Mouse (Mus musculus): ENCODE results near the gene Scn4b. TPM values are rescaled to one million over a fixed set of nuclear protein-coding genes. Genes with fewer than 3 reads are reported as not detected.

Scn4b gene
- total and polyA plus RNA-seq, 3 experiments, result 0.46 to 1.0 (median 0.51) TPM

DNA sequence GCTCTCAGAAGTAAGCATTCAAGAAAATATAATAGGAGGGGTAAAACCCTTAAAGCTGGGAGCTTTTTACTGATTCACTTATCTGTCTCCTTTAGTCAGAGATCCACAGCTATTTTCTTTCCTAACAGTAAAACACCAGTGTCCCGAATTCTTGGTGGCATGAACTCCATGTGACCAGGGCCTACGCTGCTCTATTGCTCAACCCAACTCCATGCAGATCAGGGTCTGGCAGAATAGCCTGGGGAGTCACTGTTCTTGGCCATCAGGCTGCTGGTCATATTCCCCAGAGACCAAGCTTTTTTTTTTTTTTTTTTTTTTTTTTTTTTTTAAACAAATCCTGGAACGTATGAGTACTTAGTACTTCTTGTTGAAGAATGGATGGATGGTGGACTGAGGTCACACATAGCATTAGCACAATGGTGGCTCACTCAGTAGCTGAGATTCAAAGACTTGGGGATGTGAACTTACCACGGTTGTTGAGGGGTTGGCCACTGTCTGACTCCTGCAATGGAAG is 51.5 kb downstream of the Scn4b start:
- DNase-seq, result peak; percentile 20

DNA sequence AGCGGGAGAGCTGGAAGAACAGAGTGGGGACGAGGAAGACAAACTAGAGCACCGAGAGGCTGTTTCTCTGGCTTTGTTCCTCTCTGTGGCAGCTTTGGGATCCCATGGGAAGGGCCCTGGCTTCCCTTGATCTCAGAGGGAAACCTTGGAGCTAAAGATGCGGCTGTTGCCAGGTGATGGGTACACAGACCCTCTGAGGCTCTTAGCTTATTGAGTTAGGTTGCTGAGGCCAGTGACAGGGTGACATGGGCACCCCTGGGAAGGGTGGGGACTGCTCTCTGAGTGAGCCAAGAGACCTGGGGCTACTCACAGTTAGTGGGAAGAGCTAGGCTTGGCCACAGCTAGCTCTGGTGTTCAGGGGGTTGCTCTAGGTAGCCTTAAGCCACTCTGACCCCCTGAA is 57.3 kb downstream of the Scn4b start:
- DNase-seq, result no peak

DNA sequence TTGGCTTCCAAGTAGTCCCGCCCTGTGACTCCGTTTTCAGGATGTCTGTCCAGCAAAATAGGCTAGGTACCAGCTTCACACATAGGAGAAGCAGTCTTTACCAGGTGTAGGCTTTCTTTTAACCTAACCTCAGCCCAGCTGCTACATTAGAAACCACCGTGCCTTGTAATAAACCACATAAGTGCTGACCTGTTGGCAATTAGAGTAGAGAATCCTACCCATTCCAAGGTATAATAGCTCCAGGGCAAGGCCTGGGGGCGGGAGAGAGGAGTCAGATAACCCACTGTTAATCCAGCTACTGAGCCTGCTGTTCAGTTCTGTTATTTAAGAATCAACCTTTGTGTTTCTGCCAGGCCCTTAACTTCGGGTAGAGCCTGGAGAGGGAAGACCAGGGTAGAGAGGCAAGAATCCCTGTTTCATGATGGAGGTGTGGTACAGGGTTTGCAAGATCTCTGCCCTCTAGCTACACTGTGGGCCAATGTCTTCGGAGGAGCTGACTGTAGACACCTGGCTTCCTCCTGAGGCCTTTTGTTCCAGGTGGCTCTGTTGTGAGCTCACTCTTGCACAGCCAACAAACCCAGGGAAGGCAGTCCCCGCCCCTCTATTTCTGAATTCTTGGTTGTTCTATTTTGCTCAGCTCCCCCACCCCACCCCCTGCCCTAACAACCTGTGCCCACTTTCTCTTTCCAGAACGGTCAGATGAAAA is 58.1 kb downstream of the Scn4b start:
- DNase-seq, result no peak

DNA sequence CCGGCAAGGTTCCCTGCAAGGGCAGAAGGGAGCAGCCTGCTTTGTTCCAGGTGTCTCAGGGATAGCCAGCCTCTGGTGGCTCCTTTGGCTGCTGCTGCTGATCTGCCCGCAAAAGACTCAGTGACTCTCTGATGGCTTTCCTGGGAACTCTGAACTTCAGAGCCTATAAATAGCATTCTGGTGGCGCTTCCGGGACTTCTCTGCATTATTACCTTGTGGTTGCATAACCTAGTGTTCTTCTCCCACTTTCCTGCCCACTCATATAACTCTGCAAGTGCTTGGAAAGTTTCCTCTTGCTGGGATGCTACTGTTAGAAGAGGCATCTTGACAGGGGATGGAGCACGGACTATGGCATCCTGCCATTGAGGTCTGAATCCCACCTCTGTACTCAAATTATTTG is 59.4 kb downstream of the Scn4b start:
- DNase-seq, result no peak

DNA sequence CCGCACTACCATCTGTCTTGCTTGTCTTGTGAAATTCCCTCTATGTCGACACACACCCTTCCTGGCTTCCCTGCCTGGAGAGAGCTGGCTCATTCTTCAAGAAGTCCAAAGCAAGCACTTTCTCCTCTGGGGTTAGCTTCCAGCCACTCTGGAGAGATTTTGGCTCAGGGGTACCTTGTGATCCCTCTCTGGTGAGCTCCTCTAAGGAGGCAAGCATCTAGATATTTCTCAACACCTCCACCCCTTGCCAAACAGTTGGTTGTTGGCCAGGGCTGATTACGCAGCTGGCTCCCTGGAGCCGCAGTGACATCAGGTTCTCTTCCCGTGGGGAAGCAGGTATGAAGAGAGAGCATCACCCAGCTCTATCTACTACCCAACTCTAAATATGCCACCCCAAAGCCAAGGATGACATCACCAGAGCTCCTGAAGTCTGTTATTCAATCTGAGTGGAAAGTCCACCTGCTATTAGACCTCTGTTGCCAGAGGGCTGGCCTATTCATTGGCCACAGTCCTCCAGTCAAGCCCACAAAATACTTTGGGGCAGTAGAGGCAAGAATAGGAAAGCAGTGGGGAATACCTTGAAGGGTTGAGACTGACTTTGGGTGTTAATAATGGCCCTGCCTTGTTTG is 63.2 kb downstream of the Scn4b start:
- peak; percentile 56 for DNase-seq

DNA sequence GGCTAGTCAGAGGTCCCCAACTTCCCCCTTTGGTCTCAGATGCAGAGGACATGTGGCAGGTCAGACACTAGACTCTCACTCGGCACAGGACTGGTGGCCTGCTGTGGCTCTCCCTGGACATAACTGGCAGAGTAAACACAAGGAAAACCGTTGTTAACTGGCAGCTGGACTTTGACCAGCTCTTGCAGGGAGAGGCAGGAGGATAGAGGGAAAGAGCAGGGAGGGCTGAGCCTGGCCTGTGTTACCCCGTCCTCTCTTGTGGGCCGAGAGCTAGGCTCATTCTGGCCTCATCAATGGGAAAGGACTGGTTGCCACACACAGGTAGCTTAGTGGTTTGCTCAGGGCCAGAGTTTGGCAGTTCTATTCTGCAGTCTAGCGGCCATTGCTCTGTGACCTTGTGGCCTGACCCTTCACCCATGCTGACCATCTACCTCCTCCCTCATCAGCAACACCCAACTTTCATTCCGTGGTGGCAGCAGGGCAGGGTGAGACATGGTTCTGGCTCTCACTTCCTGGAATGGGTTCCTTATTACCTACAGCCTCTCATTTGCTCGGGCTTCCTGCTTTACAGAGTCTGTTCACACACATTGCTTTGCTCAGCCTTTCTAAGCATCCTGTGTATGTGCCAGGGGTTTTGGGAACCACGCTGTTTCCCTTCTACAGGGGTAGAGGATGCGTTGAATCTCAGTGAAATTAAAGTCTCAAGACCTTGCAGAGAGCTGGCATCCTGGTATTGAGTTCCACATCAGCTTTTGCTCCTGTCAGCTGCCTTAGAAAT is 64.0 kb downstream of the Scn4b start:
- DNase-seq, result no peak

Other genes starting within 250 kb of the Scn4b start
- 100 to 1,000 TPM; 557 to 696 TPM for gene Atp5l, start 217.7 kb upstream of the Scn4b start, total RNA-seq (2021)
- gene Atp5l, start 217.7 kb upstream of the Scn4b start, polyA plus RNA-seq (2012; rRNA removed), result 184 and 248 TPM in 2 replicates
- 100 to 1,000 TPM in 1 of 2 experiments, 10 to 100 TPM in 1; 90.8 to 121 TPM for gene Ube4a, start 172.8 kb upstream of the Scn4b start, total RNA-seq (2021)
- 4.1 and 6.4 TPM in 2 replicates for gene Ube4a, start 172.8 kb upstream of the Scn4b start, polyA plus RNA-seq (2012; rRNA removed)
- gene Cd3g, start 158.0 kb upstream of the Scn4b start, total RNA-seq (2021), result 1 to 10 TPM in 1 of 2 experiments, not detected in 1; 1.0 TPM
- 0.21 TPM in 1 of 2 replicates, not detected in the other for gene Cd3g, start 158.0 kb upstream of the Scn4b start, polyA plus RNA-seq (2012; rRNA removed)
- gene Cd3d, start 156.6 kb upstream of the Scn4b start, total RNA-seq (2021), result under 1 TPM in 1 of 2 experiments, not detected in 1; 0.90 TPM
- 0.06 TPM in 1 of 2 replicates, not detected in the other for gene Cd3d, start 156.6 kb upstream of the Scn4b start, polyA plus RNA-seq (2012; rRNA removed)
- 1 to 10 TPM in 1 of 2 experiments, under 1 TPM in 1; 0.55 to 1.5 TPM for gene Cd3e, start 128.8 kb upstream of the Scn4b start, total RNA-seq (2021)
- 0.34 and 0.42 TPM in 2 replicates for gene Cd3e, start 128.8 kb upstream of the Scn4b start, polyA plus RNA-seq (2012; rRNA removed)
- 10 to 100 TPM in 1 of 2 experiments, 1 to 10 TPM in 1; 9.2 to 12.5 TPM for gene Mpzl2, start 98.6 kb upstream of the Scn4b start, total RNA-seq (2021)
- gene Mpzl2, start 98.6 kb upstream of the Scn4b start, polyA plus RNA-seq (2012; rRNA removed), result 3.7 and 4.9 TPM in 2 replicates
- 10 to 100 TPM in 1 of 2 experiments, 1 to 10 TPM in 1; 6.2 to 13.3 TPM for gene Mpzl3, start 83.2 kb upstream of the Scn4b start, total RNA-seq (2021)
- gene Mpzl3, start 83.2 kb upstream of the Scn4b start, polyA plus RNA-seq (2012; rRNA removed), result 0.99 and 1.3 TPM in 2 replicates
- gene Jaml, start 59.2 kb upstream of the Scn4b start, total RNA-seq (2021), result 1 to 10 TPM; 1.0 to 2.9 TPM
- gene Jaml, start 59.2 kb upstream of the Scn4b start, polyA plus RNA-seq (2012; rRNA removed), result 0.06 and 0.08 TPM in 2 replicates
- 10 to 100 TPM; 10.4 to 13.5 TPM for gene Scn2b, start 20.6 kb upstream of the Scn4b start, total RNA-seq (2021)
- 2.0 and 2.2 TPM in 2 replicates for gene Scn2b, start 20.6 kb upstream of the Scn4b start, polyA plus RNA-seq (2012; rRNA removed)
- gene BC049352, start 43.6 kb downstream of the Scn4b start, total RNA-seq (2021), result 1 to 10 TPM in 1 of 2 experiments, not detected in 1; 1.1 TPM
- gene BC049352, start 43.6 kb downstream of the Scn4b start, polyA plus RNA-seq (2012; rRNA removed), result 0.16 and 0.23 TPM in 2 replicates
- not detected for gene Tmprss4, start 65.7 kb downstream of the Scn4b start, total RNA-seq (2021)
- gene Tmprss4, start 65.7 kb downstream of the Scn4b start, polyA plus RNA-seq (2012; rRNA removed), result not detected in 2 replicates
- 1 to 10 TPM; 2.3 to 3.7 TPM for gene Il10ra, start 130.8 kb downstream of the Scn4b start, total RNA-seq (2021)
- 3.1 and 3.6 TPM in 2 replicates for gene Il10ra, start 130.8 kb downstream of the Scn4b start, polyA plus RNA-seq (2012; rRNA removed)
- gene Tmprss13, start 180.7 kb downstream of the Scn4b start, total RNA-seq (2021), result under 1 TPM; 0.26 to 0.73 TPM
- 0.15 and 0.31 TPM in 2 replicates for gene Tmprss13, start 180.7 kb downstream of the Scn4b start, polyA plus RNA-seq (2012; rRNA removed)
- 100 to 1,000 TPM; 201 to 299 TPM for gene Fxyd6, start 231.8 kb downstream of the Scn4b start, total RNA-seq (2021)
- 191 and 211 TPM in 2 replicates for gene Fxyd6, start 231.8 kb downstream of the Scn4b start, polyA plus RNA-seq (2012; rRNA removed)

Data from adrenal gland, adult 2 months (tissue).